Mouse (Mus musculus) cerebellum, postnatal 14 days (tissue): Measurements from ENCODE around the gene Gm5741.

ENCODE experiments used
- DNase-seq, 2 experiments: peaks; one replicate each; pipeline ENCODE4 v3.0.0; 2021; ENCODE audit warnings: mixed read lengths in 2 of 2

Gm5741 gene

DNA sequence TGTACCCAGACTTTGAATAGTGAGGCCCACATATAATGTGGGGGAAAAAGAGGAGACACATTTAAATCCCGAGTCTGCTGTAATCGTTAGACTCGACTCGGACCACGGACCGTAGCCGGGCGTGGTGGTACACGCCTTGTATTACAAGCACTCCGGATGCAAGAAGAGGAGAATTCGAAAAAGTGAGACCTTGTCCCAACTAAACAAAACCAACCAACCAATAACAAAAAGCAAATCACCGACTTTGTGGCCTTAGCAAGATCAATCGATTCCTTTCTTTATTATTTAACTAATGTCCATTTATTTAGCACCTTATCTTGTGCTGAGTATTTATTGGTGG, 40.3 kb downstream of the Gm5741 start:
- DNase-seq = no peak

DNA sequence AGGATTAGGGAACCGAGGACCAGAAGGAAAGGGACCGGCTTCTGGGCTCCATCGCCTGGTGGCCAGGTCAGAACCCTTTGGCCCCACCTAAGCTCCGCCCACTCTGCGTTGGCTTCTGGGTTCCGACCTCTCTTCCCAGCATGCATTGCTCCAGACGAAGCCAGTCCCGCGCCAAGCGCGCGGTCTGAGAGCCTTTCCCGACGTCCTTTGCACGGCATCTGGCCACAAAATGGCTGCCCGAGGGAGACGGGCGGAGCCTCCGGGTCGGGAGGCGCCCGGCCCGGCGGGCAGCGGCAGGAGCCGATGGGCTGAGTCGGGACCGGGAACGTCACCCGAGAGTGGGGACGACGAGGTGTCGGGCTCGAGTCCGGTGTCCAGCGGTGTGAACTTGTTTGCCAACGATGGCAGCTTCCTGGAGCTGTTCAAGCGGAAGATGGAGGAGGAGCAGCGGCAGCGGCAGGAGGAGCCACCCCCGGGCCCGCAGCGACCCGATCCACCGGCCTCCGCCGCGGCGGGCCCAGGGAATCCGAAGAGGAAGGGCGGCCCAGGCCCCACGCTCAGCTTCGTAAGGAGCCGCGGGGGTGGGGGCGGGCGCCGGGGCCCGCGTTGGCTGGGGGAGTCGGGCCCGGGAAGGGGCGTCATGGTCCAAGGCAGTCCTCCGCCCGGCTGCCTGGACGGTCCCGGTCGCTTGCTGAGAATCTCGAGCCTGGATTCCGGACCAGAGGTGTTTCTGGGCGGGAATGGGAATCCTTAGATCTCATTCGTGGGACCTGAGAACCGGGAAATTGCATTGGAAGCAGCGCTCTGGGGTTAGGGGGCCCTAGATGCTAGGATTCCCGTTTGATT, 40.9 kb downstream of the Gm5741 start, which contains the start of gene Trir:
Trir (plus strand) TSS at position 154 of the 846 bp plus-strand sequence.
- DNase-seq = peak; percentile 98

DNA sequence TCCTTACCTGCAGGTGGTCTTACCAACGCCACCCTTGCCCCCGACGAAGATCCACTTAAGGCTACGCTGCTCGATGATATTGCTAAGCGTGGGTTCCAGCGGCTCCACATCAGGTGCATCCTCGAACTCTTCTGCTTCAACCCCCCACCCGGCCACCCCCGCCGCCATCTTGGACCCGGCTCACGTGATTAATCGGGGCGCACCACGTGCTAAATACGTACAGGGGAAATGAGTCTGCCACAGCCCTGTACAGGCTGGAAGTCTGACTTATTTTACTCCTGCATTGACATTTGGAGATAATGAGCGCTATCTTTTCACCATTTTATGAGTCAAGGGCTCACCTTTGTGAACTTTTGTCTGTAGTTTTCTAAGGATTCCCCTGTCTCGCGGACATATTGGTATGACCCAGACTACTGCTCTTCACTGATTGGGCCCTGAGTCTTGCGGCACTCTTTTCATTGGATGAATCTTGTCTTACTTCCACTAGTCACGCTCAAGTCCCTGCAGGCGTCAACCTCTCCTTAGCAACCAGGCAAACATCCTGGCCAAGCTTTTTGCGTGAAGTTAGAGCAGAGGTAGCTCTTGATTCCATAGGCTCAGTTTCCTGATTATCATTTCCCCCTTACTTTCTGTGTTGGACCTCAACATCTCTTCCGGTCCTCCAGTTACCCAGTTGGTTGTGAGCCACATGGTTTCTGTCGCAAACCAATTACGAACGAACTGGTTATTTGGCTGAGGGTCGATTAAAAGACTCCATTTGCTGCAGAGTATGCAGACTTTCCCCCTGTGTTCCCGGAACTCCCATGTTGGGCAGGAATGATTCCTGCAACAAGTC, 42.5 kb downstream of the Gm5741 start, which contains the start of gene Asna1:
Asna1 (minus strand) TSS at position 184 of the 835 bp plus-strand sequence.
- peak; percentile 88 to 89 for DNase-seq

GRCm38 (mm10) chr8:85023846-85024245, 43.9 kb downstream of the Gm5741 start:
- DNase-seq = no peak

GRCm38 (mm10) chr8:85021514-85022055, 46.2 kb downstream of the Gm5741 start:
- no peak for DNase-seq
